Comparison of ENCODE assay signal across 8 mouse cellular contexts in the genomic region with DNA sequence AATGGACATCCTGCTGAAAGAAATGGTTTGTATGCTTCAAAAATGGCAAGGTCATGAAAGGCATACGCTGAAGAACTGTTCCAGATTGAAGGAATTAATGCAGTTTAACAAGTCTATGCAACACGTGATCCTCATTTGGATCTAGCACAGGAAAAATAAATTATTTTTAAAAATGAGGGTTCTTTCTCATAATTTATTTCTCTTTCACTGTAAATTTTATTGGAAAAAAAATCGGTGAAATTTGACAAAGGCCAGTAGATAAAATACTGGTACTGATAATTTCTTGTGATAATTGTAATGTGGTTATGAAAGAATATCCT. TPM values are rescaled to one million over a fixed set of nuclear protein-coding genes. Genes with fewer than 3 reads are reported as not detected.
A peak's percentile ranks its signal among the peaks of the same experiment; 100 is the strongest.
DNase-seq lines count a peak whose midpoint lies in the region; ATAC-seq and TF ChIP-seq lines count a peak whose summit lies in the region.

No protein-coding gene starts in this region.

- H3K9me3 ChIP-seq in heart, postnatal 0 days (replicated peaks; ENCODE audit: control insufficient read depth, low read length), result no peaks in the 10 kb centered on the region
- H3K9me3 ChIP-seq in embryonic facial prominence, embryonic 10.5 days, result no peaks in the 10 kb centered on the region
- no peaks in the 10 kb centered on the region for H3K9me3 ChIP-seq in hindbrain, postnatal 0 days (ENCODE audit: low read length)
- no peaks in the 10 kb centered on the region for H3K9me3 ChIP-seq in midbrain, embryonic 15.5 days

- peak overlapping the region; percentile 59 for H3K4me3 ChIP-seq in heart, postnatal 0 days (ENCODE audit: low read depth, low read length)
- peak overlapping the region; percentile 67 for H3K4me3 ChIP-seq in embryonic facial prominence, embryonic 10.5 days
- H3K4me3 ChIP-seq in hindbrain, postnatal 0 days (ENCODE audit: low read length), result peak overlapping the region; percentile 58
- H3K4me3 ChIP-seq in midbrain, embryonic 15.5 days, result peak overlapping the region; percentile 68

- WGBS in heart, postnatal 0 days, result 22% methylated on average over 3 of the region's 3 CpGs
- 37% methylated on average over 3 of the region's 3 CpGs for WGBS in embryonic facial prominence, embryonic 10.5 days
- WGBS in hindbrain, postnatal 0 days, result 30% methylated on average over 3 of the region's 3 CpGs
- WGBS in midbrain, embryonic 15.5 days, result 33% methylated on average over 3 of the region's 3 CpGs

- no peak for ATAC-seq in heart, postnatal 0 days (ENCODE audit: insufficient read depth, low read depth)
- ATAC-seq in hindbrain, postnatal 0 days, result no peak
- ATAC-seq in midbrain, embryonic 15.5 days (replicated peaks), result no peak

- H3K27me3 ChIP-seq in heart, postnatal 0 days (ENCODE audit: control insufficient read depth, insufficient read depth, low read length), result no peaks in the 10 kb centered on the region
- H3K27me3 ChIP-seq in embryonic facial prominence, embryonic 10.5 days (replicated peaks; ENCODE audit: low read depth, poor library complexity, severe bottlenecking), result no peaks in the 10 kb centered on the region
- H3K27me3 ChIP-seq in hindbrain, postnatal 0 days (ENCODE audit: insufficient read depth, low read length), result no peaks in the 10 kb centered on the region
- no peaks in the 10 kb centered on the region for H3K27me3 ChIP-seq in midbrain, embryonic 15.5 days (replicated peaks)

- no peak for TF ChIP-seq CTCF in heart, postnatal 0 days (IDR thresholded peaks at IDR 0.05; ENCODE audit: low read depth)
- no peak for TF ChIP-seq CTCF in hindbrain, postnatal 0 days (IDR thresholded peaks at IDR 0.05; ENCODE audit: low read depth)

- H3K27ac ChIP-seq in heart, postnatal 0 days (ENCODE audit: low read depth), result peak overlapping the region; percentile 90; the same call in 1 of the 2 replicates
- peak overlapping the region; percentile 88; the same call in 1 of the 2 replicates for H3K27ac ChIP-seq in embryonic facial prominence, embryonic 10.5 days (replicated peaks)
- H3K27ac ChIP-seq in hindbrain, postnatal 0 days, result no peak overlapping the region
- no peak overlapping the region for H3K27ac ChIP-seq in midbrain, embryonic 15.5 days

- H3K36me3 ChIP-seq in heart, postnatal 0 days (replicated peaks; ENCODE audit: control insufficient read depth, insufficient read depth, low read length), result no peaks in the 10 kb centered on the region
- no peaks in the 10 kb centered on the region; the same call in 1 of the 2 replicates for H3K36me3 ChIP-seq in embryonic facial prominence, embryonic 10.5 days (replicated peaks)
- no peaks in the 10 kb centered on the region for H3K36me3 ChIP-seq in hindbrain, postnatal 0 days (ENCODE audit: insufficient read depth, low read length)
- no peaks in the 10 kb centered on the region for H3K36me3 ChIP-seq in midbrain, embryonic 15.5 days (replicated peaks)

- no peak overlapping the region for H3K9ac ChIP-seq in heart, postnatal 0 days (replicated peaks; ENCODE audit: low read depth, low read length)
- H3K9ac ChIP-seq in hindbrain, postnatal 0 days (replicated peaks; ENCODE audit: low read length), result peak overlapping the region; percentile 74; the same call in 1 of the 2 replicates
- no peak overlapping the region for H3K9ac ChIP-seq in midbrain, embryonic 15.5 days

- DNase-seq in heart, postnatal 0 days (ENCODE audit: low spot score), result no peak
- DNase-seq in heart, postnatal 4 days, result no peak
- no peak for DNase-seq in embryonic facial prominence, embryonic 10.5 days (ENCODE audit: low spot score)
- DNase-seq in hindbrain, postnatal 0 days (ENCODE audit: low spot score), result no peak
- DNase-seq in adrenal gland, adult 8-10 months, result no peak
- DNase-seq in cerebellum, adult 11 months, result no peak
- no peak for DNase-seq in Muller cell, postnatal 12 days (ENCODE audit: inconsistent ontology term)

- no peaks in the 10 kb centered on the region for H3K4me1 ChIP-seq in heart, postnatal 0 days (ENCODE audit: control insufficient read depth, insufficient read depth)
- H3K4me1 ChIP-seq in embryonic facial prominence, embryonic 10.5 days, result no peaks in the 10 kb centered on the region
- no peaks in the 10 kb centered on the region for H3K4me1 ChIP-seq in hindbrain, postnatal 0 days (ENCODE audit: insufficient read depth, low read length)
- no peaks in the 10 kb centered on the region for H3K4me1 ChIP-seq in midbrain, embryonic 15.5 days

- TF ChIP-seq EP300 in heart, postnatal 0 days (IDR thresholded peaks at IDR 0.05; ENCODE audit: low read depth), result no peak

- peak overlapping the region; percentile 72 for H3K4me2 ChIP-seq in heart, postnatal 0 days (ENCODE audit: low read depth, low read length)
- peak overlapping the region; percentile 54 for H3K4me2 ChIP-seq in hindbrain, postnatal 0 days (ENCODE audit: low read depth, low read length)
- peak overlapping the region; percentile 48 for H3K4me2 ChIP-seq in midbrain, embryonic 15.5 days

RNA-seq across cellular contexts. Expression of a gene that starts 1.3 kb away (rescaled TPM):
- total RNA-seq in heart, postnatal 0 days (2014; rRNA removed; ENCODE audit: low replicate concordance), result 20.8 and 28.8 TPM in 2 replicates
- polyA plus RNA-seq in heart, postnatal 0 days (2015; fragmentation: Nextera tagmentation; extraction: Ambion mirVana), result 10.2 and 11.4 TPM in 2 replicates
- 10 to 100 TPM; 17.0 to 17.1 TPM for total RNA-seq in heart, postnatal 4 days (2021)
- polyA plus RNA-seq in embryonic facial prominence, embryonic 10.5 days (2016; fragmentation: Nextera tagmentation; extraction: Ambion mirVana), result 59.8 and 60.1 TPM in 2 replicates
- total RNA-seq in hindbrain, postnatal 0 days (2014; rRNA removed), result 99.0 and 109 TPM in 2 replicates
- polyA plus RNA-seq in hindbrain, postnatal 0 days (2015; fragmentation: Nextera tagmentation; extraction: Ambion mirVana), result 60.3 and 68.9 TPM in 2 replicates
- 105 and 110 TPM in 2 replicates for polyA plus RNA-seq in midbrain, embryonic 15.5 days (2015; fragmentation: Nextera tagmentation; extraction: Ambion mirVana)
- total RNA-seq in adrenal gland, adult 8-10 months (2022), result 10 to 100 TPM; 35.6 to 56.0 (median 46.1) TPM

RNA-seq across cellular contexts. Expression of a gene that starts 17.3 kb away (rescaled TPM):
- total RNA-seq in heart, postnatal 0 days (2014; rRNA removed; ENCODE audit: low replicate concordance), result 154 and 171 TPM in 2 replicates
- 83.1 and 83.4 TPM in 2 replicates for polyA plus RNA-seq in heart, postnatal 0 days (2015; fragmentation: Nextera tagmentation; extraction: Ambion mirVana)
- total RNA-seq in heart, postnatal 4 days (2021), result 100 to 1,000 TPM; 173 to 186 TPM
- 120 and 121 TPM in 2 replicates for polyA plus RNA-seq in embryonic facial prominence, embryonic 10.5 days (2016; fragmentation: Nextera tagmentation; extraction: Ambion mirVana)
- 260 TPM in 2 replicates for total RNA-seq in hindbrain, postnatal 0 days (2014; rRNA removed)
- 157 and 169 TPM in 2 replicates for polyA plus RNA-seq in hindbrain, postnatal 0 days (2015; fragmentation: Nextera tagmentation; extraction: Ambion mirVana)
- 152 and 154 TPM in 2 replicates for polyA plus RNA-seq in midbrain, embryonic 15.5 days (2015; fragmentation: Nextera tagmentation; extraction: Ambion mirVana)
- total RNA-seq in adrenal gland, adult 8-10 months (2022), result 100 to 1,000 TPM; 143 to 182 (median 161) TPM

RNA-seq across cellular contexts. Expression of a gene that starts 46.9 kb away (rescaled TPM):
- 258 and 314 TPM in 2 replicates for total RNA-seq in heart, postnatal 0 days (2014; rRNA removed; ENCODE audit: low replicate concordance)
- 100 and 105 TPM in 2 replicates for polyA plus RNA-seq in heart, postnatal 0 days (2015; fragmentation: Nextera tagmentation; extraction: Ambion mirVana)
- 100 to 1,000 TPM; 293 to 326 TPM for total RNA-seq in heart, postnatal 4 days (2021)
- polyA plus RNA-seq in embryonic facial prominence, embryonic 10.5 days (2016; fragmentation: Nextera tagmentation; extraction: Ambion mirVana), result 242 and 244 TPM in 2 replicates
- 594 and 667 TPM in 2 replicates for total RNA-seq in hindbrain, postnatal 0 days (2014; rRNA removed)
- polyA plus RNA-seq in hindbrain, postnatal 0 days (2015; fragmentation: Nextera tagmentation; extraction: Ambion mirVana), result 225 and 243 TPM in 2 replicates
- polyA plus RNA-seq in midbrain, embryonic 15.5 days (2015; fragmentation: Nextera tagmentation; extraction: Ambion mirVana), result 412 and 423 TPM in 2 replicates
- total RNA-seq in adrenal gland, adult 8-10 months (2022), result 100 to 1,000 TPM; 423 to 601 (median 476) TPM

Comparison
In these comparisons a context has a peak if more than half of its experiments do, and no peak if none do; other contexts are left out.
1. H3K27ac ChIP-seq: peak in heart, postnatal 0 days (single experiment) and embryonic facial prominence, embryonic 10.5 days (single experiment); none in hindbrain, postnatal 0 days (single experiment) and midbrain, embryonic 15.5 days (single experiment).
2. Peak in every context shown above with its lines, with median percentiles within 50 percentile points of each other: H3K4me2 ChIP-seq and H3K4me3 ChIP-seq.